Mouse (Mus musculus) left cerebral cortex, postnatal 10 days (tissue): ENCODE data around the gene Gnat3. TPM values are rescaled to one million over a fixed set of nuclear protein-coding genes. Genes with fewer than 3 reads are reported as not detected.
"Not testable (repeated sequence)": the region's sequence is repeated elsewhere in the genome, so short reads cannot be mapped to it uniquely, and the experiment has no call there.

Source experiments
- DNase-seq, 2 experiments: peaks; one replicate each; pipeline ENCODE4 v3.0.0; 2021 to 2022; ENCODE audit warnings: low spot score in 2 of 2, mixed read lengths in 1 of 2; ENCODE audit errors: extremely low spot score in 1 of 2
- intact Hi-C: fragments of 180-260 bp; cut with DNase I; formaldehyde crosslinking; loops from one replicate; pipeline ENCODE4 v1.15.1; 2025
- total RNA-seq, 2 experiments: library from RNA; stranded (reverse); gene quantifications; 2 replicates each; pipeline ENCODE4 v1.2.3; 2021

The Gnat3 gene
- total RNA-seq, result not detected

DNA sequence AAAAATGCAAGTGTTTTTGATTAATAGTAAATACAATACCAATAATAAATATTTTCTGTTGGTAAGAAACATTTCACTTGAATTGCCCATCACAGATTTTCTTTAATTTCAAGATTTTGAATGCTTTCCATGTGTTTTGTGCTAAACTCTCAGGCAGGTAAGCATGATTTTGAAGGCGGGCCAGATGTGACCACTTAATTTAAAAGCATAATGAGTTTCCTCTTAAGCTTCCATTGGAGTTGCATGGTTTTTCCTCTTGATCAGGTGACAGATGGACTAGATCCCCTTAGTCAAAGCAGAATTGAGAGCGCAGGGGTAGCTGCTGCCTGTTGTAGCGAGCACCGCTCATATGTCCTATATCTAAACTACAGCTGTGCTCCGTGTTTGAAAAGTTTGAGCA is at the start of gene Gnat3:
Gene Gnat3 (plus strand): TSS at position 301 of the 400 bp plus-strand sequence.
- intact Hi-C loops, result no loop called here
- DNase-seq, result no peak

DNA sequence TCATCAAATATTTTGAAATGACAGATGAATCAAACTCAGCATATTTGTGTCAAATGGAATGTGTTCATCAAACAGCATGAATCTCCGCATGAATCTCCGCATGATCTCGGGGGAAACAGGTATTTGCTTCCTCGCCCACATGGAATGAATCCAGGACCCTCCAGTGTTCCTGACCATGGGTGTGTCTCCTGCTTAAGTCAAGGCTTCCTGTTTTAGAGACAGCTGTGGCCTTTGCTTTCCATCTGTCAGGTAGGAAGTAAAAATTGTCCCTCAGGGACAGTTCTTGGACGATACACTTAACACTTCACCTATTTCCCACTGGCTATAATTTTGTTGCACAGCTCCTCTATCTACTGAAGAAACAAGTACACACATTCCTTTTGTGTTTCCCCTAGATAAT is 43.4 kb upstream of the Gnat3 start:
- intact Hi-C loops, result no loop called here
- DNase-seq, result no peak

DNA sequence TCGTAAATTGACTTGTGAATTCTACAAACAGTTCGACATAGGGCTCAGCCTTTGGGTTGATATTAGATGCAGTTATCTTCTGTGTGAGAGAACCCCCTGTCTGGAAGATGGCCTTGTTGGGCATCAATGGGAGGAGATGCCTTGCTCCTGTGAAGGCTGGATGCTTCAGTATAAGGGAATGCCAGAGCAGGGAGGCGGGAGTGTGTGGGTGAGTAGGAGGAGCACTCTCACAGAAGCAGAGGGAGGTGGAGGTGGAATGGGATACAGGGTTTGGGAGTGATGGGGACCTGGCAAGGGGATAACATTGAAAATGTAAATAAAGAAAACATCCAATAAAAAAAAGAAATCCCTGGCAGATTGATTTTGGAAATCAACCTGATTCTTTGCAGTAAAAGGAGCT is 38.7 kb upstream of the Gnat3 start:
- intact Hi-C loops, result no loop called here
- no peak for DNase-seq

DNA sequence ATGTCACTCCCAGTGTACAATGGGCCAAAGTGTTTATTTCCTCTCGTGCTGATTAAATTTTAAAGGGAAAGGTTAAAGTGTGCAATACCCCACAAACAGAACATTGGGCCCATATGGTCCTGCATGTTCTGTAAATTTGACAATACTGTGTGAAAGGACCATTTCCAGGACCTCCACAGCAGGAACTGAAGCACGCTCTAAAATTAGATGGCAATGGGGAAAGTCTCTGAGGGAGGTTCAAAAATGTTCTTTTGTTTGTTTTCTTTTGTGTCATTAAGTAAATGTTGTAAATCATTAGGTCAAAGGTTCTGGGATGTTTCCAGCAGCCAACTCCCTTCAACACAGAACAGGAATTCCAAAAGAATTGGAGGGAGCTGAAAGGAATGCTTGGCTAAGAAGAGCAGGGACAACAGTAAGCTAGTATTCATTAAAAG is 38.2 kb upstream of the Gnat3 start:
- peak in 1 of 2 experiments; percentile 20 for DNase-seq

DNA sequence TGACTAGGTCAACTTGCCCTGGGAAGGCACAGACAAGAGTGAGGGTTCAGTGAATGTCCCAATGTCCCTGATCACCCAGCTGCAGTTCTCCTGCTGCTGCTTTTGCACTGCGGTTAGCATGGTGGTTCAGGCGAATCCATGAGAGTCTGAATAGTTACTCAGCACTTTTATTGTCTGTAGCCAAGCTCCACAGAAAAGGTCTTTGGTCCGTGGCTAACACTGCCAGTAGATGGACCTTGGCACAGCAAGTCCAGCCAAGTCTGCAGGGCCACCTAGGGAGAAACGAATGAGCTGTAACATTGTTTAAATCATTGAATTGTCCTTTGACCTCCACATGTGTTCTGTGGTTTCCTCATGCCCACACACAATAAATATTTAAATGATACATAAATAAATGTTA is 33.9 kb upstream of the Gnat3 start:
- DNase-seq, result no peak
- intact Hi-C loops, result no loop called here

More for the DNA sequence above, 38.2 kb upstream of the Gnat3 start:
- intact Hi-C loops, result no loop called here

DNA sequence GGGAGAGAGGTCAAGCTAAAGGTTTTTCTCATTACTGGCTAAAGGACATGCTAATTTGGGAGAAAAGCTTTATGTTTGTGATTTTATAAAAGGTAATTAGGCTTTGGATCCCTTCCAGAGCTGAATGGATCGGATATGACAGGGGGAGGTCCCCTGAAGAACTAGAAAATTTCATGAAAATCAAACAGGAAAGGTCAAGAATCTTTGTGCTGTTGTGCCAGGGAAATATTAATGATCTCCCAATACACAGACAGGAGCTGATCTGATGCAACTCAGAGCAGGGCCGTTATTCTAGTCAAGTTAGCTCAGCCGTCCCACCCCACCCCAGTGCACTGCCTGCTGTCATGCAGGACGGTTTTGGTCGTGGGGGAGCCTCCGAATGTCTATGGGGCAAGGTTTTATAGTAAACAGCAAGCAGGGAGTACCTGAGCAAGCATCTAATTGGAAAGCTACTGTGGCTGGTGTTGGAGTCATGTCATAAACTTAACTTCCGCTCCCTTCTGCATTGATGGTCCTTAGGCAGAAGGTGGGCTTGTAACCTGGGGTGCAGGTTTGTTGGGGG is 33.3 kb upstream of the Gnat3 start:
- intact Hi-C loops, result no loop called here
- no peak for DNase-seq

DNA sequence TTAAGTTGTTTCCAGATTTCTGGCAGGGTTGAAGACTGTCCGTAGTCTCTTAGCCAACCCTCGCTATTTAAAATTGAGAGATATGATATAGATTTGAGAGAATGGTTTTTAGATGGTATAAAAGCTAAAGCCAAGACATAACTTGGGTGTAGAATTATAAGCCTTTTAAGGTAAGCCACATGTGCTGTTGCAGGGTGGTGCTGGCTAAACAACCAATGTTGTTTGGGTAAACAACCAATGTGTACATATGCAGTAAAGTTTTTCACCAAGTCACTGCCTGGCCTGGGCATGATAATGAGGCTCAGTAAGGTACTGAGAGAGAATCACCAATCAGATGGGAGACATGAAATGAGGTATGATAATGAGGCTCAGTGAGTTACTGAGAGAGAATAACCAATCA is 30.8 kb upstream of the Gnat3 start:
- intact Hi-C loops, result not testable (repeated sequence)

DNA sequence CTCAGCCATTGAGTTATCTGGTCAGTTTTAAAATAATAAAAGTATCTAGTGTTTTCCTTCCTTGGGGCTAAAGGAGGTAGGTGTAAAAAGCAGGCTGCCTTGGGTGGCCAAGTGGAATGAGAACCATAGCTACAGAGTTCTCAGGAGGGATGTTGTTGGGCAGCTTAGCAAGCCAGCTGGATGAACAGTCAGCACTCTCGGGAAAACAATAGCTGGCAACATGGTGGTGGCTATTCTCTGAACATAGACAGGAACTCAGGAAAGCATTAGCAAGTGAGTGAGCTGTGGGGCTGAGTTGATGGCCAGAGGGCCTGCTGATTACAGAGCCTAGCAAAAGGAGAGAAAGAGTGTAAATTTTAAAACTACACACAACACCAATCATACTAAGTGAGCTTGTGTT is 27.8 kb upstream of the Gnat3 start:
- no peak for DNase-seq

More for the DNA sequence above, 30.8 kb upstream of the Gnat3 start:
- DNase-seq, result not testable (repeated sequence)

DNA sequence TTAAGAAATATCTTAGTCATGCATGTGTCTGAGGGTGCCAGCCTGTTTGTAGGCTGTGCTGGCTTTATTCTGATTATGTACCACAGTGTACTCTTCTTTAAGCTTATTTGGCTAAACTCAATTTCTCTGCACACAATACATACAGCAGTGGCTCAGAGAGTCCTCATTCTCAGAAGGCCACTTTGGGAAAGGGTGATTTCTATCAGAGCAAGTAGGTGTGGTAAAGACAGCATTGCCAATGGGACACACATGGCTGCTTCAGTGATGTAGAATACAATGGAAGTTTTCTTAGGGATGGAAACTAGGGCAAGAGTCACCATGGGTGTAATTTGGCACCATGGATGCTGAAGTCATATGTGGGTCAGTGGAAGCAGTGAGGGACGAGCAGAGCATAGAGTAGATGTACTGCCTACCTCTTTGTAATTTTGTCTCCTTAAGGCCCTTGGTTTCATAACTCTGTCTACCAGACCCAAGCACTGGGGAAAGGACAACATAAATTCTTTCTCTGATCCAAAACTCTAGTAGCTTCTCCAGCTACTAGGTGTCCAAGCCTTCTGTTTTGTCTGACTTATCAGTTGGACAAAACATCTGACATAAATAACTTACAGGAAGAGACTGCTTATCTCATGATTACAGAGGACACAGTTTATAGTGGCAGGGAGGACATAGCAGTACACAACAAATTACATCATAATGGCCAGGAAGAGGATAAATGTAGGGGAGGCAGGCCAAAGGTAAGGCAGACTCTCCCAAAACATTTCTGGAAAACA is 24.0 kb upstream of the Gnat3 start:
- DNase-seq, result no peak
- intact Hi-C loops, result no loop called here

More for the DNA sequence above, 27.8 kb upstream of the Gnat3 start:
- intact Hi-C loops, result no loop called here

DNA sequence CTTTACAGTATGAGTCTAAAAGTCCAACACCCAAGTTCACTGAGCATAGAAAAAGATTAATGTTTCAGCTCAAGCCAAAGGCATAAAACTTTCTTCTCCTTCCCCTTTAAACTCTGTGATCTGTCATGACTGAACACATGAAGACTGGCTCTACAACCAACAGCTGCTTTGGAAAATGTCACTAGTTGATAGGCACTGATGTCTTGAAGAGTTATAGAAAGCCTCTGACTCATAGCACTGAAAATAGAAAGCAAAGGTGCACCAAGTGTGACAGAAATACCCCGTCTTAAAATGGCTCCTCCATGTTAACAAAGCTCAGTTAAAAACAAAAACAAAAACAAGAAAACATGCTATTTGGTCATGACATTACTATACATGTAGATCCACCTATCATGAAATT is 5.9 kb upstream of the Gnat3 start:
- DNase-seq, result no peak
- intact Hi-C loops, result no loop called here

DNA sequence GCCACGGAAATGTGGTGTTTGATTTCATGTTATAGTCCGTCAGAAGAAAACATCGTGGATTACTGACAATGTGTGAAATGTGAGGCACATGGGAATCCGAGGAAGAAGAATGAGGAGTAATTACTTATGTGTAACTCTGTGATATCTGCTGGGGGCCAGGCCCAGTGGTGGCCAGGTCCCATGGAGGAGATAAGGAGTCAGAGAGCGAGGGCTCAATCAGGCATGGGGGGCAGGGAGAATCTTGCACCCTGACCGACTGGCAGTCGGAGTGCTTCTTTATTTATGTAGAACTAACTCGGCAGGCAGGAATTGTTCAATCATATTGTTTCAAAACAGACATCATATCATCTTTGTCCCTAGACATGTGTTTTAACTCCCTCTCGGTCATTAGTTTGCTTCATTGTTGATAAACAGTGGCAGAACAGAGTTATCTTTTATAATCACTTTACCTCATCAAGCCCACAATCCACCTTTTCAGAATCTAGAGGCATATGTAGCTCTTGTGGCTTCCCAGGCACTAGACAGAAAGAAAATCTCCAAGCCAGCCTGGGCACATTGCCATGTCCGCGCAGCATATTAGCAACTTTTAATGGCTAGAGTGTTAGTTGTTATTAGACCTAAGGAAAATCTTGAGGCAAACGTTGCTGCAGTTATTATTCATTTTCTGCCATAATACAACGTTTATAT is 7.5 kb downstream of the Gnat3 start:
- no peak for DNase-seq
- intact Hi-C loops, result no loop called here

DNA sequence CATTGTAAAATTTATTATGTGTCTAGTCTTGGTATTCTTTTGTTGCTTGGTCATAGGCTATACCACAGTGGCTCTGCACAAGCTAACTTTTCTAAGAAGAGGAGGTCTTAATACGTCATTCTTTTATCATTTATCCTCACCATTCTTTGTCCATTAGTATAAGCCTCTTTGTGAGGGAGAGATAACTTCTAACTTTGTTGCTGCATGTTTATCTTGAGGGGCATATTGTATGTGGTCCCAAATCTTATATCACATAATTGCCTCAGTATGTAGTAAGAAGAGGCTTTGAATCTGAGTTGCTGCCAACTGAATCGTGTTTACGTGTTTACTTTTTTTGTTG is 8.0 kb downstream of the Gnat3 start:
- DNase-seq, result no peak
- intact Hi-C loops, result no loop called here

DNA sequence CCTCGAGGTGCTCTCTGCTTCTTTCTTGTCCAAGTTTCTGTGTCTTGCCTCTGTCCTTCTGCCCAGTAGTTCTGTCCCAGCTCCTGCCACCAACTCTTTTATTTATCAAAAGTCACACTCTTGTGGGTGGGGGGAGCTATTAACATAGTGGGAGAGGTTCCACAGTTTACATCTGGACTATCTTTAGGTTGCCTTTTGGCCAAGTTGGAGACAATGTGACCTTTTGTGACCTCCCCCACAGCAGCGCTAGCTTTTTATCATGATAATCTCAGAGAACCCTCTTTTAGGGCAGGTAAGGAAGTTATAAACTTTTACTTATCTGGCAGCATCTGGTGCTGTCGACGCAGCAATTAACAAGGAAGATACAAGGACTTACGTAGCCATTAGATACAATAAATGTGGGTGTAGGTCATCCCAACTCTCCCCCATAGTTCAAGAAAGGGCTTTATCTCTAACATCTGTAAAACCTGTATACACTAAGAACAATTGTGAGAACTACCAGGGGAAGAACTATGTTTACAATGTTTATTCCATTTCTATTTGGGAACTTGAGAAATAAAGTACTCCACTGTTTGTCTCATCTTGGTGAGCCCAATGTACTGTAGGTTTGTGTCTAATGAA is 18.3 kb downstream of the Gnat3 start:
- DNase-seq, result no peak
- intact Hi-C loops, result no loop called here

DNA sequence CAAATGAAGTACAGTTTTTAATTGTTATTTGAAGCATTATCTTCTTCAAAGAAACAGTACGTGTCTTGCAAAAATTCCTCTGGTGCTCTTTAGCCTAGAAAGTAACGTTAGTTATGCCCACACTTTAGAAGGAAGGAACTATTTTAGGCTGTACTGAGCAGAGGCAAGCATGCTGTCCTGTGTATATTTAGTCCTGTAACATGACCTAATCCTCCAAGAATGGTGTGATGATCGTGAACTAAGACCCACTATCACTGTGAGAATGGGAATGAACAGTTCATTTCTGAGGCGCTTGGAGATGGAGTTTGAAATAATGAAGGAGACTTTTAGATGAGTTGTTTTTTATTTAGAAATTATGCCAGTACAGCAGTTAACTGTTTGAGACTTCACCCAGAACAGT is 20.4 kb downstream of the Gnat3 start:
- DNase-seq, result no peak
- intact Hi-C loops, result no loop called here

DNA sequence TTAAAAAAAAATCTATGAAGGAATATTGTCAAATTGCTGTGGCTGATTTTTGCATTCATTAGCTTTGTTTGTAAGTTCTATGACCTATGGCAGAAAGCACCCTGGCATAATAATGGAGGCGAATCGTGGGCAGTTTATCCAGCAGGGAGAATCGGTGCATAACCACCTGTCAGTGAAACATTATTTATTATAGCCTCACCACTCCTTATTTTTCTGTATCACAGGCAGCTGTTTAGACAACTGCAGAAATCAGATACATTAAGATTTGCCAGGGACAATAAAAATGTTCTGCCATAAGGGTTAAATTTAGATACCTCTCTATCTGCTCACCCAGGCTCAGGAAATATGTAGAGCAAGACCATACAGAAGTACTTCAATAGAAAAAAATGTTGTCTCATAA is 22.2 kb downstream of the Gnat3 start:
- intact Hi-C loops, result no loop called here
- no peak for DNase-seq

DNA sequence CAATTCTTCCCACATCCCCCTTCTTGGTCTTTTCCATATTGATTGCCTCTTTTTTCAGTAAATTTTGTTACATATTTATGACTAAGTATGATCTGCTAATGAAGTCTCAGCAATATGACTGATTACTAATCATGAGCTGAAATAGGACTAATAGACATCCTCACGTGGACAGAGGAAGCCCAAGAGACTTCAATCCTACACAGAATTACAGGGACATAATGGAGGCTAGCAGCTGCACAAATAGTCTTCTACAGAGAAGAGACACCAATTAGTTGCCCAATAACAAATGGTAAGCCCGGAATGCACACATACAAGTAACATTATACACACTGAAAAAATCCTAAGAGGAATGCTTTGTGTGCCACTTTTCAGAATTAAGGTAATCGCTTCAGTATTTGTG is 24.3 kb downstream of the Gnat3 start:
- intact Hi-C loops, result no loop called here
- DNase-seq, result no peak

DNA sequence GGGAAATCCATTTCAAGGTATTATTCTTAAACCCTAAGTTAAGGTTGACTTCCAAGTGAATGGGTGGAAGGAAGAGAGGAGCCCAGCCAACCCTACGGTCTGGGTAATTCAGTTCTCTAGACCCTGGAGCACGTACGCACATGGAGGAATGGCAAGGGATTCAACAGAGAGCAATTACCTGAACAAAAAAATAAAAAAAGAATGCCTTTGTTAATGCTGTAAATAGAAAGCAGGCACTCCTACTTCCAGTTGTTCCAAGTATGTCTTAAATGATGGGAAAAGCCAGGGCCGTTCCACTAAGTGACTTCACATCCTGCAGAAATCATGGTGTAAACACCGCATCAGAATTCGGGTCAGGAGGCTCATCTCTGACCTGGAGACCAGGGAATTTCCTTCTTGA is 28.3 kb downstream of the Gnat3 start:
- DNase-seq, result no peak
- intact Hi-C loops, result no loop called here

DNA sequence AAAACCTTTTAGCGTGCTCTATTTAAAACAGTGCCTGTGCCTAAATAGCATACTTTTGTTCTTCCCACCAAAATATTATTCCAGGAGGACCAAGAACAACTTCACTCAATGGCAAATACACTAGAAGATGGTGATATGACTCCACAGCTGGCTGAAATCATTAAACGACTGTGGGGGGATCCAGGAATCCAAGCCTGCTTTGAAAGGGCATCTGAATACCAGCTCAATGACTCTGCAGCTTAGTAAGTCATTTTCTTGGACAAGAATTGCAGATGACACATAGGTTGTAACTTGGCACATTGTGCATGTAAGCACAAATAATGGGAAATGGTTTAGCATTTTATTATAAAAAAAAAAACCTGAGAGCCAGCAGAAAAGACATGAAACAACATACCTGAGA is 37.2 kb downstream of the Gnat3 start:
- intact Hi-C loops, result no loop called here
- no peak for DNase-seq

DNA sequence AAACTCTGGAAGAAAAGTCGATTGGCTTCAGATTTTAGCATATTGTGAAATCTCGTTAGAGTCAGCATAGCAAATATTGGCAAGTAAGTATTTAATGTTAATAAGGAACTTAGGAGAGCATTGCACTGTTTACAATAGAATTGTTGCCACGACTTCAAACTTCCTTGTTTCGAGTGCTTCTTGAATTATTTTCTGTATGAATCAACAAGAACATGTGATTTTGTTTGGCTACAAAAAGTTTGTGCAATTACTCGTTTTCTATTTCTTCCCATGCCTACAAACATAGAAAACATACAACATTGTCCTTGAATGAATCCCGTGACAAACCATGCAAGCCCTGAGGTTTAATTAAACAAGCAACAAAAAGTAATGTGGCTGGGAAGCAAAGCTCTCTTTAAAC is 37.8 kb downstream of the Gnat3 start:
- intact Hi-C loops, result no loop called here
- no peak for DNase-seq

DNA sequence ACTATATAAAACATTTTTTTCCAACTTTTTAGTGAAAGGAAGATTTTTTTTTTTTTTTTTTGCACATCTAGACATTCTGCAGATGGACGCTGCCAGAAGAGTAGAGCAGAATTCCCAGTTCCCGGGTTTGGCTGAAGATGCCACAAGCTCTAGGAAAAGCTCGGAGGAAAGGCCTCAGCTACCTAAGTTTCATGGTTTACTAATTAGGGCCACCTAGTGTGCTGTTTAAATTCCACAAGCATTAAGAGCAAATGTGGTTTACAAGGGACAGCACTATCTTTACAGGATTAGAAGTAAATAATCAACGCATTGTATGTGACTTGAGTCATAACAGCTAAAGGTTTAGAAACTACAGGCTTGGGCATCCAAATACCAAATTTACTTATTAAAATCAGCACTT is 39.3 kb downstream of the Gnat3 start:
- intact Hi-C loops, result no loop called here
- DNase-seq, result no peak
